Mouse (Mus musculus) midbrain, embryonic 16.5 days (tissue): ENCODE measurements around the gene Rab35. TPM values are rescaled to one million over a fixed set of nuclear protein-coding genes. Genes with fewer than 3 reads are reported as not detected.
A peak's percentile ranks its signal among the peaks of the same experiment; 100 is the strongest.

ENCODE experiments used
- ATAC-seq: fragments of 200-750 bp; cut with Nextera tagmentation; 2 replicates; pipeline ENCODE4 v1.8.0; 2017; ENCODE audit warnings: moderate TSS enrichment
- H3K27ac ChIP-seq: fragments of 300-500 bp; sonication (generic); 2 replicates; pipeline ENCODE4 v1.5.1; 2014; ENCODE audit warnings: mild to moderate bottlenecking, low read length, mixed read lengths
- H3K27me3 ChIP-seq: fragments of 300-500 bp; sonication (generic); 2 replicates; pipeline ENCODE4 v1.6.1; 2014; ENCODE audit warnings: low read depth, low read length, mixed read lengths; ENCODE audit not compliant: control insufficient read depth, insufficient read depth
- H3K36me3 ChIP-seq: fragments of 300-500 bp; sonication (generic); 2 replicates; pipeline ENCODE4 v1.6.1; 2014; ENCODE audit warnings: mild to moderate bottlenecking, low read length, moderate library complexity, mixed read lengths; ENCODE audit not compliant: control insufficient read depth, insufficient read depth
- H3K4me1 ChIP-seq: fragments of 300-500 bp; sonication (generic); 2 replicates; pipeline ENCODE4 v1.6.1; 2014; ENCODE audit warnings: mild to moderate bottlenecking, low read length, mixed read lengths; ENCODE audit not compliant: control insufficient read depth, insufficient read depth
- H3K4me2 ChIP-seq: fragments of 300-500 bp; sonication (generic); 2 replicates; pipeline ENCODE4 v1.6.1; 2014; ENCODE audit warnings: mild to moderate bottlenecking, low read length, mixed read lengths
- H3K4me3 ChIP-seq: fragments of 300-500 bp; sonication (generic); 2 replicates; pipeline ENCODE4 v1.5.1; 2014; ENCODE audit warnings: low read depth, mild to moderate bottlenecking, low read length, moderate library complexity, mixed read lengths
- H3K9ac ChIP-seq: fragments of 300-500 bp; sonication (generic); 2 replicates; pipeline ENCODE4 v1.6.1; 2014; ENCODE audit warnings: low read depth, low read length, mixed read lengths
- H3K9me3 ChIP-seq: fragments of 300-500 bp; sonication (generic); replicated peaks from 2 replicates; pipeline ENCODE4 v1.6.1; 2014; ENCODE audit warnings: mild to moderate bottlenecking, low read length, mixed read lengths; ENCODE audit not compliant: control insufficient read depth, poor library complexity, severe bottlenecking
- WGBS: fragments of 180-500 bp; shearing (Covaris S2); extraction: QIAGEN DNeasy Blood & Tissue Kit; methylation state at CpG from one replicate; pipeline ENCODE4 v1.1.7; 2014; 5-methylcytosine and 5-hydroxymethylcytosine counted together
- polyA plus RNA-seq: library from polyadenylated mRNA; unstranded; fragments of >200 nt; fragmentation: Nextera tagmentation; extraction: Ambion mirVana; gene quantifications from 2 replicates; pipeline ENCODE4 v1.2.1, GENCODE M21; 2015

Gene Rab35
- polyA plus RNA-seq, 1 experiment from 2014 or later = 16.5 TPM

GRCm38 (mm10) chr5:115633060-115633459 is 1.4 kb downstream of the Rab35 start:
- Histone ChIP-seq H3K4me2 (peak overlapping the region; percentile 70), H3K4me1 (peaks cover 34% of the 10 kb centered on the region), H3K27ac (no peak overlapping the region; the same call in 1 of the 2 replicates), H3K9me3 (no peaks in the 10 kb centered on the region), H3K9ac (peak overlapping the region; percentile 93), H3K36me3 (no peaks in the 10 kb centered on the region), H3K4me3 (peak overlapping the region; percentile 93), H3K27me3 (no peaks in the 10 kb centered on the region)
- ATAC-seq = no peak
- WGBS = 45% methylated on average over 4 of the region's 4 CpGs

- Histone ChIP-seq H3K4me3 (no peak overlapping the region), H3K36me3 (peaks cover 7% of the 10 kb centered on the region), H3K4me2 (no peak overlapping the region), H3K9me3 (no peaks in the 10 kb centered on the region), H3K9ac (no peak overlapping the region), H3K4me1 (peaks cover 34% of the 10 kb centered on the region), H3K27me3 (no peaks in the 10 kb centered on the region), H3K27ac (no peak overlapping the region)
- 90% methylated on average over 8 of the region's 8 CpGs for WGBS
- no peak for ATAC-seq
Observed at GRCm38 (mm10) chr5:115634046-115634445, 2.3 kb downstream of the Rab35 start.

GRCm38 (mm10) chr5:115635536-115635935 is 3.8 kb downstream of the Rab35 start:
- no peak for ATAC-seq
- H3K4me3 ChIP-seq = no peak overlapping the region
- H3K4me2 ChIP-seq = no peak overlapping the region
- peaks cover 11% of the 10 kb centered on the region for H3K36me3 ChIP-seq
- H3K27ac ChIP-seq = no peak overlapping the region
- 59% methylated on average over 6 of the region's 6 CpGs for WGBS
- H3K9me3 ChIP-seq = no peaks in the 10 kb centered on the region
- no peaks in the 10 kb centered on the region for H3K27me3 ChIP-seq
- H3K9ac ChIP-seq = no peak overlapping the region
- H3K4me1 ChIP-seq = peaks cover 34% of the 10 kb centered on the region

- no peak overlapping the region for H3K4me3 ChIP-seq
- peaks cover 15% of the 10 kb centered on the region for H3K36me3 ChIP-seq
- ATAC-seq = no peak
- no peaks in the 10 kb centered on the region for H3K27me3 ChIP-seq
- no peak overlapping the region for H3K9ac ChIP-seq
- no peaks in the 10 kb centered on the region for H3K9me3 ChIP-seq
- H3K4me1 ChIP-seq = no peaks in the 10 kb centered on the region
- WGBS = 79% methylated on average over 9 of the region's 9 CpGs
- H3K27ac ChIP-seq = no peak overlapping the region
- H3K4me2 ChIP-seq = no peak overlapping the region
Observed at GRCm38 (mm10) chr5:115644192-115644591, 12.5 kb downstream of the Rab35 start.

GRCm38 (mm10) chr5:115648876-115649275 is 17.2 kb downstream of the Rab35 start:
- 55% methylated on average over 3 of the region's 3 CpGs for WGBS
- Histone ChIP-seq H3K4me2 (no peak overlapping the region), H3K9me3 (no peaks in the 10 kb centered on the region), H3K4me3 (no peak overlapping the region), H3K36me3 (peaks cover 13% of the 10 kb centered on the region), H3K9ac (no peak overlapping the region), H3K27me3 (no peaks in the 10 kb centered on the region), H3K27ac (no peak overlapping the region), H3K4me1 (peaks cover 15% of the 10 kb centered on the region)
- ATAC-seq = no peak

GRCm38 (mm10) chr5:115649699-115650098 is 18.0 kb downstream of the Rab35 start:
- no peak for ATAC-seq
- H3K9me3 ChIP-seq = no peaks in the 10 kb centered on the region
- WGBS = 87% methylated on average over 8 of the region's 8 CpGs
- H3K9ac ChIP-seq = no peak overlapping the region
- no peak overlapping the region for H3K4me2 ChIP-seq
- no peak overlapping the region for H3K4me3 ChIP-seq
- H3K27me3 ChIP-seq = no peaks in the 10 kb centered on the region
- H3K4me1 ChIP-seq = peaks cover 15% of the 10 kb centered on the region
- no peak overlapping the region for H3K27ac ChIP-seq
- peaks cover 13% of the 10 kb centered on the region for H3K36me3 ChIP-seq

- Histone ChIP-seq H3K4me1 (peaks cover 15% of the 10 kb centered on the region), H3K9me3 (no peaks in the 10 kb centered on the region), H3K9ac (no peak overlapping the region), H3K4me2 (no peak overlapping the region), H3K36me3 (peaks cover 6% of the 10 kb centered on the region), H3K4me3 (no peak overlapping the region), H3K27me3 (no peaks in the 10 kb centered on the region), H3K27ac (no peak overlapping the region)
- no peak for ATAC-seq
- WGBS = 91% methylated on average over 10 of the region's 10 CpGs
Observed at GRCm38 (mm10) chr5:115650885-115651284, 19.2 kb downstream of the Rab35 start.

GRCm38 (mm10) chr5:115651821-115652220 is 20.1 kb downstream of the Rab35 start:
- Histone ChIP-seq H3K27me3 (no peaks in the 10 kb centered on the region), H3K27ac (no peak overlapping the region; the same call in 1 of the 2 replicates), H3K9ac (peak overlapping the region; percentile 54; the same call in 1 of the 2 replicates), H3K4me2 (no peak overlapping the region; the same call in 1 of the 2 replicates), H3K4me1 (peaks cover 15% of the 10 kb centered on the region), H3K36me3 (no peaks in the 10 kb centered on the region; the same call in none of the 2 replicates), H3K4me3 (no peak overlapping the region), H3K9me3 (no peaks in the 10 kb centered on the region)
- no peak for ATAC-seq
- 86% methylated on average over 10 of the region's 10 CpGs for WGBS

- Histone ChIP-seq H3K9ac (peak overlapping the region; percentile 54), H3K4me2 (peak overlapping the region; percentile 49), H3K9me3 (no peaks in the 10 kb centered on the region), H3K36me3 (no peaks in the 10 kb centered on the region; the same call in none of the 2 replicates), H3K4me3 (peak overlapping the region; percentile 32), H3K27ac (peak overlapping the region; percentile 80), H3K27me3 (no peaks in the 10 kb centered on the region), H3K4me1 (peaks cover 15% of the 10 kb centered on the region)
- peak; percentile 99 for ATAC-seq
- WGBS = 3% methylated on average over 35 of the region's 35 CpGs
Observed at GRCm38 (mm10) chr5:115652681-115653575, 21.2 kb downstream of the Rab35 start.
